Mouse (Mus musculus) stomach, embryonic 15.5 days (tissue): ENCODE data around the gene Zfp385c. TPM values are rescaled to one million over a fixed set of nuclear protein-coding genes. Genes with fewer than 3 reads are reported as not detected.

Experiments used
- ATAC-seq: fragments of 200-750 bp; cut with Nextera tagmentation; 2 replicates; pipeline ENCODE4 v1.8.0; 2017; ENCODE audit warnings: low read depth, moderate number of reproducible peaks, moderate TSS enrichment; ENCODE audit not compliant: insufficient read depth, low FRiP score
- H3K27ac ChIP-seq: fragments of 300-500 bp; sonication (generic); 2 replicates; pipeline ENCODE4 v1.5.1; 2015; ENCODE audit warnings: mild to moderate bottlenecking, inconsistent platforms
- H3K27me3 ChIP-seq: fragments of 300-500 bp; sonication (generic); replicated peaks from 2 replicates; pipeline ENCODE4 v1.6.1; 2015; ENCODE audit warnings: inconsistent platforms
- H3K36me3 ChIP-seq: fragments of 300-500 bp; sonication (generic); 2 replicates; pipeline ENCODE4 v1.6.1; 2015; ENCODE audit warnings: inconsistent platforms
- H3K4me1 ChIP-seq: fragments of 300-500 bp; sonication (generic); 2 replicates; pipeline ENCODE4 v1.6.1; 2015; ENCODE audit warnings: inconsistent platforms
- H3K4me2 ChIP-seq: fragments of 300-500 bp; sonication (generic); 2 replicates; pipeline ENCODE4 v1.6.1; 2015; ENCODE audit warnings: mild to moderate bottlenecking, inconsistent platforms
- H3K4me3 ChIP-seq: fragments of 300-500 bp; sonication (generic); replicated peaks from 2 replicates; pipeline ENCODE4 v1.5.1; 2015; ENCODE audit warnings: inconsistent platforms
- H3K9ac ChIP-seq: fragments of 300-500 bp; sonication (generic); 2 replicates; pipeline ENCODE4 v1.6.1; 2015; ENCODE audit warnings: inconsistent platforms
- H3K9me3 ChIP-seq: fragments of 300-500 bp; sonication (generic); 2 replicates; pipeline ENCODE4 v1.6.1; 2016; ENCODE audit warnings: inconsistent platforms
- WGBS: fragments of 180-500 bp; shearing (Covaris S2); methylation state at CpG from one replicate; pipeline ENCODE4 v1.1.7; 2015; 5-methylcytosine and 5-hydroxymethylcytosine counted together
- polyA plus RNA-seq: library from polyadenylated mRNA; unstranded; fragments of >200 nt; fragmentation: Nextera tagmentation; extraction: Ambion mirVana; gene quantifications from 2 replicates; pipeline ENCODE4 v1.2.1, GENCODE M21; 2015

Gene Zfp385c
- polyA plus RNA-seq, 1 experiment from 2014 or later: 0.06 TPM

- WGBS: 47% methylated on average over 6 of the region's 6 CpGs
- H3K9ac ChIP-seq: no peak overlapping the region
- H3K9me3 ChIP-seq: no peaks in the 10 kb centered on the region
- H3K27ac ChIP-seq: 0 out of 2 replicates have a peak overlapping the region, but pooled peaks have one; percentile 70
- peaks cover 29% of the 10 kb centered on the region for H3K4me1 ChIP-seq
- H3K4me3 ChIP-seq: peak overlapping the region; percentile 30
- H3K36me3 ChIP-seq: peaks cover 24% of the 10 kb centered on the region
- H3K4me2 ChIP-seq: peak overlapping the region; percentile 57
- no peaks in the 10 kb centered on the region for H3K27me3 ChIP-seq
- ATAC-seq: no peak
Observed at GRCm38 (mm10) chr11:100714534-100714915, 22.3 kb upstream of the Zfp385c start.

GRCm38 (mm10) chr11:100713735-100714533 lies 21.7 kb upstream of the Zfp385c start, which contains the start of gene Hspb9:
Hspb9 (plus strand) TSS chr11:100713850.
- no peak within 1 kb of the TSS for H3K9ac ChIP-seq
- no peaks in the 10 kb centered on the region for H3K9me3 ChIP-seq
- H3K27me3 ChIP-seq: no peaks in the 10 kb centered on the region
- 0 out of 2 replicates have a peak, but pooled peaks have one; percentile 23 for ATAC-seq
- H3K4me2 ChIP-seq: peak within 1 kb of the TSS; percentile 80
- WGBS: 9% methylated on average over 38 of the region's 38 CpGs
- H3K4me1 ChIP-seq: peaks cover 29% of the 10 kb centered on the region
- peak within 1 kb of the TSS; percentile 30 for H3K4me3 ChIP-seq
- H3K27ac ChIP-seq: peak within 1 kb of the TSS; percentile 70
- H3K36me3 ChIP-seq: peaks cover 30% of the 10 kb centered on the region

- WGBS: 75% methylated on average over 4 of the region's 4 CpGs
- H3K4me1 ChIP-seq: peaks cover 29% of the 10 kb centered on the region
Observed at GRCm38 (mm10) chr11:100713174-100713573, 20.9 kb upstream of the Zfp385c start.

GRCm38 (mm10) chr11:100711783-100712615 lies 19.7 kb upstream of the Zfp385c start, which contains the start of gene Kat2a:
Kat2a (minus strand) TSS chr11:100712465.
- Histone ChIP-seq H3K9ac (peak within 1 kb of the TSS; percentile 98), H3K36me3 (peaks cover 41% of the 10 kb centered on the region), H3K27ac (peak within 1 kb of the TSS; percentile 78), H3K27me3 (no peaks in the 10 kb centered on the region), H3K4me1 (peaks cover 29% of the 10 kb centered on the region), H3K4me3 (peak within 1 kb of the TSS; percentile 99), H3K9me3 (no peaks in the 10 kb centered on the region), H3K4me2 (peak within 1 kb of the TSS; percentile 80)
- WGBS: 3% methylated on average over 41 of the region's 48 CpGs
- peak; percentile 81 for ATAC-seq

More at GRCm38 (mm10) chr11:100713174-100713573, 20.9 kb upstream of the Zfp385c start:
- H3K4me3 ChIP-seq: peak overlapping the region; percentile 30; the same call in 1 of the 2 replicates
- peak overlapping the region; percentile 70 for H3K27ac ChIP-seq
- H3K9ac ChIP-seq: no peak overlapping the region
- H3K27me3 ChIP-seq: no peaks in the 10 kb centered on the region
- peaks cover 33% of the 10 kb centered on the region for H3K36me3 ChIP-seq
- ATAC-seq: no peak
- peak overlapping the region; percentile 57 for H3K4me2 ChIP-seq
- no peaks in the 10 kb centered on the region for H3K9me3 ChIP-seq

- Histone ChIP-seq H3K4me3 (no peak overlapping the region), H3K4me2 (peak overlapping the region; percentile 80; the same call in 1 of the 2 replicates), H3K36me3 (peaks cover 42% of the 10 kb centered on the region), H3K4me1 (peaks cover 29% of the 10 kb centered on the region), H3K9me3 (no peaks in the 10 kb centered on the region), H3K9ac (no peak overlapping the region), H3K27ac (no peak overlapping the region), H3K27me3 (no peaks in the 10 kb centered on the region)
- no peak for ATAC-seq
- WGBS: 77% methylated on average over 4 of the region's 4 CpGs
Observed at GRCm38 (mm10) chr11:100710977-100711376, 18.7 kb upstream of the Zfp385c start.

- H3K4me2 ChIP-seq: no peak overlapping the region
- H3K4me1 ChIP-seq: peaks cover 29% of the 10 kb centered on the region
- H3K9ac ChIP-seq: no peak overlapping the region
- no peaks in the 10 kb centered on the region for H3K9me3 ChIP-seq
- H3K4me3 ChIP-seq: no peak overlapping the region
- WGBS: 88% methylated on average over 15 of the region's 15 CpGs
- H3K27ac ChIP-seq: no peak overlapping the region
- peaks cover 45% of the 10 kb centered on the region for H3K36me3 ChIP-seq
- H3K27me3 ChIP-seq: no peaks in the 10 kb centered on the region
- no peak for ATAC-seq
Observed at GRCm38 (mm10) chr11:100710528-100710927, 18.3 kb upstream of the Zfp385c start.

GRCm38 (mm10) chr11:100709201-100709810 lies 17.1 kb upstream of the Zfp385c start:
- H3K36me3 ChIP-seq: peaks cover 50% of the 10 kb centered on the region

GRCm38 (mm10) chr11:100705095-100705747 lies 13.0 kb upstream of the Zfp385c start:
- H3K4me3 ChIP-seq: no peak overlapping the region
- no peak overlapping the region for H3K4me2 ChIP-seq
- no peak overlapping the region for H3K9ac ChIP-seq
- H3K27me3 ChIP-seq: no peaks in the 10 kb centered on the region
- peaks cover 48% of the 10 kb centered on the region for H3K36me3 ChIP-seq
- no peak for ATAC-seq
- no peaks in the 10 kb centered on the region for H3K9me3 ChIP-seq
- WGBS: 90% methylated on average over 23 of the region's 23 CpGs
- H3K4me1 ChIP-seq: peaks cover 8% of the 10 kb centered on the region
- H3K27ac ChIP-seq: no peak overlapping the region

More at GRCm38 (mm10) chr11:100709201-100709810, 17.1 kb upstream of the Zfp385c start:
- H3K9me3 ChIP-seq: no peaks in the 10 kb centered on the region
- H3K9ac ChIP-seq: no peak overlapping the region
- no peak overlapping the region for H3K4me3 ChIP-seq
- H3K4me1 ChIP-seq: peaks cover 29% of the 10 kb centered on the region
- H3K4me2 ChIP-seq: no peak overlapping the region
- WGBS: 90% methylated on average over 9 of the region's 9 CpGs
- no peak overlapping the region for H3K27ac ChIP-seq
- no peaks in the 10 kb centered on the region for H3K27me3 ChIP-seq
- no peak for ATAC-seq

GRCm38 (mm10) chr11:100703851-100704531 lies 11.7 kb upstream of the Zfp385c start, which contains the start of gene Dhx58:
Dhx58 (minus strand) TSS chr11:100704271.
- H3K27me3 ChIP-seq: no peaks in the 10 kb centered on the region
- peaks cover 8% of the 10 kb centered on the region for H3K4me1 ChIP-seq
- no peaks in the 10 kb centered on the region for H3K9me3 ChIP-seq
- 62% methylated on average over 7 of the region's 7 CpGs for WGBS
- peaks cover 39% of the 10 kb centered on the region for H3K36me3 ChIP-seq
- 0 out of 2 replicates have a peak within 1 kb of the TSS, but pooled peaks have one; percentile 38 for H3K27ac ChIP-seq
- no peak within 1 kb of the TSS for H3K9ac ChIP-seq
- H3K4me2 ChIP-seq: peak within 1 kb of the TSS; percentile 46; the same call in 1 of the 2 replicates
- no peak for ATAC-seq
- no peak within 1 kb of the TSS for H3K4me3 ChIP-seq

- 64% methylated on average over 11 of the region's 11 CpGs for WGBS
- Histone ChIP-seq H3K4me2 (peak overlapping the region; percentile 46; the same call in 1 of the 2 replicates), H3K4me1 (peaks cover 8% of the 10 kb centered on the region)
Observed at GRCm38 (mm10) chr11:100703366-100703765, 11.1 kb upstream of the Zfp385c start.

More at GRCm38 (mm10) chr11:100703366-100703765, 11.1 kb upstream of the Zfp385c start:
- ATAC-seq: no peak
- H3K9me3 ChIP-seq: no peaks in the 10 kb centered on the region
- no peaks in the 10 kb centered on the region for H3K27me3 ChIP-seq
- peaks cover 33% of the 10 kb centered on the region for H3K36me3 ChIP-seq
- H3K4me3 ChIP-seq: no peak overlapping the region
- no peak overlapping the region for H3K9ac ChIP-seq
- no peak overlapping the region for H3K27ac ChIP-seq
